Mouse (Mus musculus) bone marrow macrophage, adult 2 months (primary cell): ENCODE results near the gene Ntsr1.

ENCODE experiments used
- CTCF ChIP-seq: IDR thresholded peaks from 2 replicates; pipeline ENCODE4 v1.5.1; 2012; ENCODE audit warnings: low read depth, mild to moderate bottlenecking, low read length, moderate library complexity
- POLR2A ChIP-seq: IDR thresholded peaks from 2 replicates; pipeline ENCODE4 v1.6.1; 2012; ENCODE audit warnings: mild to moderate bottlenecking, low read depth, low read length, borderline replicate concordance

DNA sequence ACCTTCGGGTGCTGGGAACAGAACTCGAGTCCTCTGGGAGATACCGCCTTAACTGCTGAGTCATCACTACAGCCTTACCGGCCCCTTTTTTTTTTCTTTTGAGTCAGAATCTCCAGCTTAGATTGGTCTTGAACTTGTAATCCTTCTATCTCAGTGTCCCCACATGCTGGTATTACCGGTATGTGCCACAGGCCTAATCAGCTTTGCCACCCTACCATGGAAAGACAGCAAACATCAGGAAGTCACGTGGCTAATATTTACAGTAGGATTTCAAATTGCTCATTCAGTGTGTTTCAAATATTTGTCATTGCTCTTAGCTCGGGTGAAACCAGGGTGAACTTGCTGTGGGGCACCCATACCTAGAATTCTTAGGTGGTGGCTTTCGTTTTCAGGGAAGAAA is 37.2 kb upstream of the Ntsr1 start:
- TF ChIP-seq CTCF (no peak), POLR2A (no peak)
